Mouse (Mus musculus): ENCODE data around the gene Adgrf4. TPM values are rescaled to one million over a fixed set of nuclear protein-coding genes. Genes with fewer than 3 reads are reported as not detected.

Adgrf4 gene
- polyA plus RNA-seq, 1 experiment from 2014 or later, result not detected

GRCm38 (mm10) chr17:42658634-42659422 is 33.3 kb downstream of the Adgrf4 start:
- H3K27me3 ChIP-seq (ENCODE audit: control insufficient read depth, insufficient read depth, low read depth, low read length), result no peaks in the 10 kb centered on the region
- 0 out of 2 replicates have a peak, but pooled peaks have one; percentile 23 for ATAC-seq (ENCODE audit: low read depth)
- H3K27ac ChIP-seq (ENCODE audit: low read length), result no peak overlapping the region
- H3K36me3 ChIP-seq (ENCODE audit: control insufficient read depth, insufficient read depth, low read length), result no peaks in the 10 kb centered on the region
- no peaks in the 10 kb centered on the region for H3K9me3 ChIP-seq (ENCODE audit: control insufficient read depth, low read length)
- H3K4me2 ChIP-seq (ENCODE audit: low read depth, low read length), result no peak overlapping the region
- H3K4me3 ChIP-seq (ENCODE audit: low read length), result no peak overlapping the region
- no peak overlapping the region for H3K9ac ChIP-seq (ENCODE audit: low read length)
- H3K4me1 ChIP-seq (replicated peaks; ENCODE audit: control insufficient read depth, insufficient read depth, low read length), result no peaks in the 10 kb centered on the region
- WGBS, result 18% methylated on average over 14 of the region's 14 CpGs

GRCm38 (mm10) chr17:42643416-42643815 is 48.7 kb downstream of the Adgrf4 start:
- Histone ChIP-seq H3K4me1 (replicated peaks; ENCODE audit: control insufficient read depth, insufficient read depth, low read length) (no peaks in the 10 kb centered on the region), H3K4me3 (ENCODE audit: low read length) (no peak overlapping the region), H3K27ac (ENCODE audit: low read length) (no peak overlapping the region), H3K4me2 (ENCODE audit: low read depth, low read length) (no peak overlapping the region), H3K36me3 (ENCODE audit: control insufficient read depth, insufficient read depth, low read length) (no peaks in the 10 kb centered on the region), H3K9ac (ENCODE audit: low read length) (no peak overlapping the region), H3K27me3 (ENCODE audit: control insufficient read depth, insufficient read depth, low read depth, low read length) (no peaks in the 10 kb centered on the region), H3K9me3 (ENCODE audit: control insufficient read depth, low read length) (no peaks in the 10 kb centered on the region)
- ATAC-seq (ENCODE audit: low read depth), result no peak
- WGBS, result 81% methylated on average over 3 of the region's 3 CpGs

- no peak overlapping the region for H3K4me2 ChIP-seq (ENCODE audit: low read depth, low read length)
- no peaks in the 10 kb centered on the region for H3K9me3 ChIP-seq (ENCODE audit: control insufficient read depth, low read length)
- ATAC-seq (ENCODE audit: low read depth), result no peak
- H3K27ac ChIP-seq (ENCODE audit: low read length), result no peak overlapping the region
- H3K36me3 ChIP-seq (ENCODE audit: control insufficient read depth, insufficient read depth, low read length), result no peaks in the 10 kb centered on the region
- H3K4me3 ChIP-seq (ENCODE audit: low read length), result no peak overlapping the region
- H3K4me1 ChIP-seq (replicated peaks; ENCODE audit: control insufficient read depth, insufficient read depth, low read length), result no peaks in the 10 kb centered on the region
- no peaks in the 10 kb centered on the region for H3K27me3 ChIP-seq (ENCODE audit: control insufficient read depth, insufficient read depth, low read depth, low read length)
- H3K9ac ChIP-seq (ENCODE audit: low read length), result no peak overlapping the region
- WGBS, result 70% methylated on average over 2 of the region's 2 CpGs
Observed at GRCm38 (mm10) chr17:42630206-42630605, 61.9 kb downstream of the Adgrf4 start.

- Histone ChIP-seq H3K27me3 (ENCODE audit: control insufficient read depth, insufficient read depth, low read depth, low read length) (no peaks in the 10 kb centered on the region), H3K4me2 (ENCODE audit: low read depth, low read length) (no peak overlapping the region), H3K36me3 (ENCODE audit: control insufficient read depth, insufficient read depth, low read length) (no peaks in the 10 kb centered on the region), H3K4me3 (ENCODE audit: low read length) (no peak overlapping the region), H3K9me3 (ENCODE audit: control insufficient read depth, low read length) (no peaks in the 10 kb centered on the region), H3K27ac (ENCODE audit: low read length) (no peak overlapping the region), H3K9ac (ENCODE audit: low read length) (no peak overlapping the region), H3K4me1 (replicated peaks; ENCODE audit: control insufficient read depth, insufficient read depth, low read length) (no peaks in the 10 kb centered on the region)
- 32% methylated on average over 6 of the region's 6 CpGs for WGBS
- no peak for ATAC-seq (ENCODE audit: low read depth)
Observed at GRCm38 (mm10) chr17:42613043-42613737, 78.9 kb downstream of the Adgrf4 start.

- H3K4me1 ChIP-seq (replicated peaks; ENCODE audit: control insufficient read depth, insufficient read depth, low read length), result no peaks in the 10 kb centered on the region
- H3K27me3 ChIP-seq (ENCODE audit: control insufficient read depth, insufficient read depth, low read depth, low read length), result no peaks in the 10 kb centered on the region
- no peaks in the 10 kb centered on the region for H3K36me3 ChIP-seq (ENCODE audit: control insufficient read depth, insufficient read depth, low read length)
- no peak within 1 kb of the TSS for H3K4me2 ChIP-seq (ENCODE audit: low read depth, low read length)
- no peak within 1 kb of the TSS for H3K27ac ChIP-seq (ENCODE audit: low read length)
- H3K9ac ChIP-seq (ENCODE audit: low read length), result no peak within 1 kb of the TSS
- 75% methylated on average over 8 of the region's 8 CpGs for WGBS
- no peak within 1 kb of the TSS for H3K4me3 ChIP-seq (ENCODE audit: low read length)
- H3K9me3 ChIP-seq (ENCODE audit: control insufficient read depth, low read length), result no peaks in the 10 kb centered on the region
- no peak for ATAC-seq (ENCODE audit: low read depth)
Observed at GRCm38 (mm10) chr17:42611295-42611694, 80.8 kb downstream of the Adgrf4 start, which contains the start of gene Opn5. Gene Opn5, minus strand, starts transcription at chr17:42611395.

- no peaks in the 10 kb centered on the region for H3K36me3 ChIP-seq (ENCODE audit: control insufficient read depth, insufficient read depth, low read length)
- no peak overlapping the region for H3K4me2 ChIP-seq (ENCODE audit: low read depth, low read length)
- WGBS, result 55% methylated on average over 3 of the region's 3 CpGs
- H3K9me3 ChIP-seq (ENCODE audit: control insufficient read depth, low read length), result no peaks in the 10 kb centered on the region
- no peak for ATAC-seq (ENCODE audit: low read depth)
- H3K9ac ChIP-seq (ENCODE audit: low read length), result no peak overlapping the region
- no peak overlapping the region for H3K4me3 ChIP-seq (ENCODE audit: low read length)
- no peaks in the 10 kb centered on the region for H3K4me1 ChIP-seq (replicated peaks; ENCODE audit: control insufficient read depth, insufficient read depth, low read length)
- H3K27me3 ChIP-seq (ENCODE audit: control insufficient read depth, insufficient read depth, low read depth, low read length), result no peaks in the 10 kb centered on the region
- H3K27ac ChIP-seq (ENCODE audit: low read length), result no peak overlapping the region
Observed at GRCm38 (mm10) chr17:42608270-42608669, 83.8 kb downstream of the Adgrf4 start.

Other genes starting within 250 kb of the Adgrf4 start
- not detected in 2 replicates for gene Opn5, start 80.9 kb downstream of the Adgrf4 start, polyA plus RNA-seq (2015; fragmentation: Nextera tagmentation; extraction: Ambion mirVana)
- not detected in 2 replicates for gene Adgrf2, start 49.9 kb upstream of the Adgrf4 start, polyA plus RNA-seq (2015; fragmentation: Nextera tagmentation; extraction: Ambion mirVana)
- 24.2 TPM in 2 replicates for gene Cd2ap, start 184.4 kb upstream of the Adgrf4 start, polyA plus RNA-seq (2015; fragmentation: Nextera tagmentation; extraction: Ambion mirVana)

Data from lung, embryonic 16.5 days (tissue).